Mouse (Mus musculus) spleen, adult 2 months (tissue): ENCODE data around the gene Klhl23. TPM values are rescaled to one million over a fixed set of nuclear protein-coding genes. Genes with fewer than 3 reads are reported as not detected.
"Not testable (repeated sequence)": the region's sequence is repeated elsewhere in the genome, so short reads cannot be mapped to it uniquely, and the experiment has no call there.

ENCODE experiments used
- DNase-seq, 2 experiments: peaks; one replicate each; pipeline versions ENCODE4 v3.0.0 to v3.0.0-alpha.2; 2012 to 2021; ENCODE audit warnings: low spot score in 2 of 2, low read depth in 1 of 2
- H3K27ac ChIP-seq: fragments of 200-500 bp; 2 replicates; pipeline ENCODE4 v1.5.1; 2012; ENCODE audit warnings: low read length, inconsistent platforms; ENCODE audit not compliant: insufficient read depth
- H3K27me3 ChIP-seq: fragments of 200-500 bp; 2 replicates; pipeline ENCODE4 v1.6.1; 2012; ENCODE audit warnings: mild to moderate bottlenecking, moderate library complexity, low read length, inconsistent platforms; ENCODE audit not compliant: control insufficient read depth, insufficient read depth
- H3K36me3 ChIP-seq: fragments of 200-500 bp; 2 replicates; pipeline ENCODE4 v1.6.1; 2012; ENCODE audit warnings: mild to moderate bottlenecking, low read length, inconsistent platforms; ENCODE audit not compliant: control insufficient read depth, insufficient read depth
- H3K4me1 ChIP-seq: fragments of 200-500 bp; 2 replicates; pipeline ENCODE4 v1.6.1; 2011; ENCODE audit warnings: inconsistent platforms; ENCODE audit not compliant: control insufficient read depth, insufficient read depth, insufficient read length
- H3K4me3 ChIP-seq: fragments of 200-500 bp; 2 replicates; pipeline ENCODE4 v1.5.1; 2011; ENCODE audit warnings: mild to moderate bottlenecking, inconsistent platforms; ENCODE audit not compliant: insufficient read depth, insufficient read length; ENCODE audit errors: extremely low read depth
- CTCF ChIP-seq: fragments of 200-500 bp; IDR thresholded peaks from 2 replicates; pipeline ENCODE4 v1.5.1; 2011; ENCODE audit warnings: mild to moderate bottlenecking, inconsistent platforms; ENCODE audit not compliant: insufficient read depth, insufficient read length, insufficient replicate concordance; ENCODE audit errors: extremely low read depth
- POLR2A ChIP-seq: fragments of 200-500 bp; IDR thresholded peaks from 2 replicates; pipeline ENCODE4 v1.6.1; 2011; ENCODE audit warnings: low read depth, low read length, inconsistent platforms
- WGBS: fragments of 180-500 bp; shearing (Covaris S2); methylation state at CpG from one replicate; pipeline ENCODE4 v1.1.7; 2018; 5-methylcytosine and 5-hydroxymethylcytosine counted together
- polyA plus RNA-seq: library from polyadenylated mRNA; depleted of rRNA; stranded (reverse); fragments of >200 nt; gene quantifications from 2 replicates; pipeline ENCODE4 v1.2.3, GENCODE M21; 2012

Klhl23 gene
- polyA plus RNA-seq, 1 experiment, result 1.9 TPM

DNA sequence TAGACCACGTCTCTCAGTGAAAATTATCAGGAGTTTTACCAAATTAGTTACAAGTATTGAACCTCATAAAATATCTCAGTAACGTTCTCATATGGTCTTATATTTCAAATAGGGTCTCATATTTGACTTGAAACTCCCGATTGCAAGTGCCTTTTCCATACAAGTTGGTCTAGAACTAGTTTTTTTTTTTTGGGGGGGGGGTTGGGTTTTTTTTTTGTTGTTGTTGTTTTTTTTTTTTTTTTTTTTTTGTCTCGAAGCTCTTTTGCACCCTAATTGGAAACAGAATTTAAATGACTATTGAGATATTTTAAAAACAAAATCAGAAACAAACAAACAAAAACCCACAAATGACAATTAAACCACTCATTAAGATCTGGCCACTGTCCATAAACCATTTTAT is 31.0 kb upstream of the Klhl23 start:
- H3K4me1 ChIP-seq, result peaks cover 2% of the 10 kb centered on the region; the same call in 1 of the 2 replicates
- no peak overlapping the region for H3K4me3 ChIP-seq
- TF ChIP-seq CTCF, result no peak
- TF ChIP-seq POLR2A, result no peak
- H3K27ac ChIP-seq, result no peak overlapping the region
- H3K27me3 ChIP-seq, result no peaks in the 10 kb centered on the region
- no peak for DNase-seq
- H3K36me3 ChIP-seq, result peaks cover 9% of the 10 kb centered on the region
- WGBS, result 68% methylated on average over 4 of the region's 4 CpGs

GRCm38 (mm10) chr2:69802911-69803312 is 18.8 kb upstream of the Klhl23 start:
- Histone ChIP-seq H3K4me1 (no peaks in the 10 kb centered on the region), H3K27me3 (no peaks in the 10 kb centered on the region), H3K36me3 (no peaks in the 10 kb centered on the region), H3K27ac (no peak overlapping the region), H3K4me3 (peak overlapping the region; percentile 34; the same call in 1 of the 2 replicates)
- WGBS, result 63% methylated on average over 5 of the region's 5 CpGs
- TF ChIP-seq POLR2A (no peak), CTCF (peak; percentile 91)
- peak; percentile 38 to 68 for DNase-seq

- no peaks in the 10 kb centered on the region for H3K4me1 ChIP-seq
- WGBS, result 69% methylated on average over 8 of the region's 8 CpGs
- H3K4me3 ChIP-seq, result no peak overlapping the region
- DNase-seq, result no peak
- H3K27ac ChIP-seq, result no peak overlapping the region
- no peaks in the 10 kb centered on the region for H3K27me3 ChIP-seq
- no peaks in the 10 kb centered on the region for H3K36me3 ChIP-seq
- TF ChIP-seq POLR2A, result no peak
- no peak for TF ChIP-seq CTCF
Observed at GRCm38 (mm10) chr2:69803756-69804155, 18.0 kb upstream of the Klhl23 start.

GRCm38 (mm10) chr2:69804663-69805062 is 17.1 kb upstream of the Klhl23 start:
- 81% methylated on average over 9 of the region's 9 CpGs for WGBS
- H3K36me3 ChIP-seq, DNase-seq, H3K4me3 ChIP-seq, H3K27ac ChIP-seq, H3K27me3 ChIP-seq, H3K4me1 ChIP-seq: not testable (repeated sequence)

- Histone ChIP-seq H3K4me1 (no peaks in the 10 kb centered on the region), H3K4me3 (no peak overlapping the region), H3K27ac (peak overlapping the region; percentile 29; the same call in 1 of the 2 replicates), H3K27me3 (no peaks in the 10 kb centered on the region), H3K36me3 (no peaks in the 10 kb centered on the region)
- no peak for DNase-seq
- TF ChIP-seq CTCF (no peak), POLR2A (no peak)
- 87% methylated on average over 15 of the region's 15 CpGs for WGBS
Observed at GRCm38 (mm10) chr2:69810169-69810568, 11.6 kb upstream of the Klhl23 start.

DNA sequence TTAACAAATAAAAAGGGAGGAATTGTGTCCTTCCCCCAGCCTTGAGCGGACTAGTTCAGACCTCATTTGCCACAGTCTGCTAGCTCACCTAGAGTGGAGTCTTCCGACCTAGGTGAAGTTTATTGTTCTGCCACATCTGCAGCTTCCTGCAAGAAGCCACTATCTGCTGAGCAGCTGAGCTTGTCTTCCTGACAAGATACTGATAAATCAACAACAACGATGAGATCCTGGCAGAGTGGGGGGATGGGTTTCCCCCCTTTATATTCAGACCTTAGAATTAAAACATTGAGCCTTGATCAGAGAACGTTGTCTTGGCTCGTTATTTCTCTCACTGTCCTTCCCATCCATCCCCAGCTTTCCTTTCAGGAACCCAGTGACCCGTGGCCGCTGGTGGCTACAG is 10.4 kb upstream of the Klhl23 start:
- H3K4me3 ChIP-seq, H3K27ac ChIP-seq, H3K36me3 ChIP-seq, H3K27me3 ChIP-seq, H3K4me1 ChIP-seq, DNase-seq: not testable (repeated sequence)
- WGBS, result 65% methylated on average over 7 of the region's 7 CpGs

GRCm38 (mm10) chr2:69816575-69816974 is 5.2 kb upstream of the Klhl23 start:
- Histone ChIP-seq H3K27ac (no peak overlapping the region), H3K27me3 (no peaks in the 10 kb centered on the region)
- no peak for TF ChIP-seq POLR2A

More at GRCm38 (mm10) chr2:69816575-69816974, 5.2 kb upstream of the Klhl23 start:
- 78% methylated on average over 5 of the region's 5 CpGs for WGBS
- Histone ChIP-seq H3K4me1 (no peaks in the 10 kb centered on the region), H3K36me3 (no peaks in the 10 kb centered on the region), H3K4me3 (no peak overlapping the region)
- DNase-seq, result no peak
